Mouse (Mus musculus) lung, postnatal 0 days (tissue): Measurements from ENCODE around the gene Fadd. TPM values are rescaled to one million over a fixed set of nuclear protein-coding genes. Genes with fewer than 3 reads are reported as not detected.
A peak's percentile ranks its signal among the peaks of the same experiment; 100 is the strongest.

Experiments used
- ATAC-seq: fragments of 200-750 bp; cut with Nextera tagmentation; 2 replicates; pipeline ENCODE4 v1.8.0; 2017; ENCODE audit warnings: moderate library complexity
- DNase-seq: peaks from one replicate; pipeline ENCODE4 v3.0.0-alpha.2; 2016; ENCODE audit warnings: low spot score
- H3K27ac ChIP-seq: fragments of 300-500 bp; sonication (generic); 2 replicates; pipeline ENCODE4 v1.5.1; 2014; ENCODE audit warnings: antibody characterized with exemption, mild to moderate bottlenecking, low read length, mixed read lengths
- H3K27me3 ChIP-seq: fragments of 300-500 bp; sonication (generic); replicated peaks from 2 replicates; pipeline ENCODE4 v1.6.1; 2014; ENCODE audit warnings: low read length, mixed read lengths; ENCODE audit not compliant: insufficient read depth
- H3K36me3 ChIP-seq: fragments of 300-500 bp; sonication (generic); 2 replicates; pipeline ENCODE4 v1.6.1; 2014; ENCODE audit warnings: low read length, mixed read lengths; ENCODE audit not compliant: insufficient read depth
- H3K4me1 ChIP-seq: fragments of 300-500 bp; sonication (generic); 2 replicates; pipeline ENCODE4 v1.6.1; 2014; ENCODE audit warnings: antibody characterized with exemption, low read depth, low read length, mixed read lengths; ENCODE audit not compliant: insufficient read depth
- H3K4me2 ChIP-seq: fragments of 300-500 bp; sonication (generic); replicated peaks from 2 replicates; pipeline ENCODE4 v1.6.1; 2014; ENCODE audit warnings: low read depth, mild to moderate bottlenecking, low read length, moderate library complexity, mixed read lengths
- H3K4me3 ChIP-seq: fragments of 300-500 bp; sonication (generic); 2 replicates; pipeline ENCODE4 v1.5.1; 2014; ENCODE audit warnings: low read depth, low read length
- H3K9ac ChIP-seq: fragments of 300-500 bp; sonication (generic); replicated peaks from 2 replicates; pipeline ENCODE4 v1.6.1; 2014; ENCODE audit warnings: low read depth, mild to moderate bottlenecking
- H3K9me3 ChIP-seq: fragments of 300-500 bp; sonication (generic); 2 replicates; pipeline ENCODE4 v1.6.1; 2016; ENCODE audit warnings: low read length, mixed read lengths
- CTCF ChIP-seq: IDR thresholded peaks from 2 replicates; pipeline ENCODE4 v1.5.1; 2016; ENCODE audit warnings: antibody characterized with exemption, mild to moderate bottlenecking
- EP300 ChIP-seq: IDR thresholded peaks from 2 replicates; pipeline ENCODE4 v1.6.1; 2016; ENCODE audit warnings: antibody characterized with exemption, mild to moderate bottlenecking, control low read depth
- WGBS: fragments of 180-500 bp; shearing (Covaris S2); extraction: QIAGEN DNeasy Blood & Tissue Kit; methylation state at CpG from one replicate; pipeline ENCODE4 v1.1.7; 2014; 5-methylcytosine and 5-hydroxymethylcytosine counted together
- polyA plus RNA-seq: library from polyadenylated mRNA; unstranded; fragments of >200 nt; fragmentation: Nextera tagmentation; extraction: Ambion mirVana; gene quantifications from 2 replicates; pipeline ENCODE4 v1.2.1, GENCODE M21; 2015

Gene Fadd
- polyA plus RNA-seq = 7.4 and 8.1 TPM in 2 replicates

- WGBS = 1% methylated on average over 34 of the region's 34 CpGs
- peak; percentile 84 for ATAC-seq
- H3K27ac ChIP-seq = peak within 1 kb of the TSS; percentile 84
Observed at GRCm38 (mm10) chr7:144582284-144582980, at the start of gene Fadd. Fadd (minus strand) TSS chr7:144582463.

GRCm38 (mm10) chr7:144630622-144631021 lies 48.4 kb upstream of the Fadd start:
- no peaks in the 10 kb centered on the region for H3K4me1 ChIP-seq
- no peaks in the 10 kb centered on the region for H3K36me3 ChIP-seq
- H3K4me2 ChIP-seq = no peak overlapping the region
- H3K9me3 ChIP-seq = no peaks in the 10 kb centered on the region
- DNase-seq = no peak
- H3K9ac ChIP-seq = no peak overlapping the region
- H3K27me3 ChIP-seq = no peaks in the 10 kb centered on the region
- ATAC-seq = no peak
- H3K4me3 ChIP-seq = no peak overlapping the region
- no peak overlapping the region for H3K27ac ChIP-seq
- WGBS = 38% methylated on average over 3 of the region's 3 CpGs
- TF ChIP-seq EP300 = no peak
- TF ChIP-seq CTCF = no peak

More at GRCm38 (mm10) chr7:144582284-144582980, at the start of gene Fadd:
- Histone ChIP-seq H3K27me3 (no peaks in the 10 kb centered on the region), H3K4me2 (peak within 1 kb of the TSS; percentile 85), H3K4me1 (peaks cover 6% of the 10 kb centered on the region; the same call in 1 of the 2 replicates), H3K36me3 (0 out of 2 replicates have a peak, but pooled peaks cover 4% of the 10 kb centered on the region), H3K9ac (peak within 1 kb of the TSS; percentile 40), H3K9me3 (no peaks in the 10 kb centered on the region), H3K4me3 (peak within 1 kb of the TSS; percentile 91)
- DNase-seq = peak; percentile 95
- TF ChIP-seq CTCF = no peak
- no peak for TF ChIP-seq EP300

- no peaks in the 10 kb centered on the region for H3K4me1 ChIP-seq
- no peaks in the 10 kb centered on the region for H3K9me3 ChIP-seq
- 9% methylated on average over 3 of the region's 3 CpGs for WGBS
- ATAC-seq (peak; percentile 9; the same call in 1 of the 2 replicates), DNase-seq (peak; percentile 54)
- no peaks in the 10 kb centered on the region for H3K36me3 ChIP-seq
- H3K27ac ChIP-seq = no peak overlapping the region
- H3K27me3 ChIP-seq = no peaks in the 10 kb centered on the region
- H3K4me2 ChIP-seq = no peak overlapping the region
- no peak overlapping the region for H3K4me3 ChIP-seq
- TF ChIP-seq EP300 (no peak), CTCF (no peak)
- H3K9ac ChIP-seq = no peak overlapping the region
Observed at GRCm38 (mm10) chr7:144628334-144628915, 46.2 kb upstream of the Fadd start.

- TF ChIP-seq CTCF = no peak
- TF ChIP-seq EP300 = no peak
- Histone ChIP-seq H3K27ac (no peak overlapping the region), H3K9me3 (no peaks in the 10 kb centered on the region), H3K27me3 (no peaks in the 10 kb centered on the region), H3K36me3 (no peaks in the 10 kb centered on the region), H3K9ac (no peak overlapping the region), H3K4me3 (no peak overlapping the region), H3K4me1 (no peaks in the 10 kb centered on the region), H3K4me2 (no peak overlapping the region)
- ATAC-seq (no peak), DNase-seq (no peak)
- WGBS = 43% methylated on average over 13 of the region's 13 CpGs
Observed at GRCm38 (mm10) chr7:144627606-144628333, 45.5 kb upstream of the Fadd start.

- Histone ChIP-seq H3K4me2 (no peak overlapping the region), H3K36me3 (no peaks in the 10 kb centered on the region), H3K27ac (no peak overlapping the region), H3K4me1 (no peaks in the 10 kb centered on the region), H3K9me3 (no peaks in the 10 kb centered on the region), H3K27me3 (no peaks in the 10 kb centered on the region), H3K9ac (no peak overlapping the region), H3K4me3 (no peak overlapping the region)
- 68% methylated on average over 2 of the region's 2 CpGs for WGBS
- ATAC-seq (no peak), DNase-seq (no peak)
- TF ChIP-seq CTCF = no peak
- TF ChIP-seq EP300 = no peak
Observed at GRCm38 (mm10) chr7:144626042-144626441, 43.8 kb upstream of the Fadd start.
